Mouse (Mus musculus) midbrain, postnatal 0 days (tissue): ENCODE measurements around the gene Slf2. TPM values are rescaled to one million over a fixed set of nuclear protein-coding genes. Genes with fewer than 3 reads are reported as not detected.

Source experiments
- ATAC-seq: fragments of 200-750 bp; cut with Nextera tagmentation; 2 replicates; pipeline ENCODE4 v1.8.0; 2017; ENCODE audit warnings: moderate number of reproducible peaks, mild to moderate bottlenecking, moderate TSS enrichment, moderate library complexity; ENCODE audit not compliant: low FRiP score
- DNase-seq: peaks from one replicate; pipeline ENCODE4 v3.0.0-alpha.2; 2015; ENCODE audit warnings: low spot score
- H3K27ac ChIP-seq: fragments of 300-500 bp; sonication (generic); 2 replicates; pipeline ENCODE4 v1.5.1; 2014; ENCODE audit warnings: low read depth, mild to moderate bottlenecking, low read length, mixed read lengths
- H3K27me3 ChIP-seq: fragments of 300-500 bp; sonication (generic); 2 replicates; pipeline ENCODE4 v1.6.1; 2014; ENCODE audit warnings: low read length, control low read depth, mixed read lengths; ENCODE audit not compliant: insufficient read depth
- H3K36me3 ChIP-seq: fragments of 300-500 bp; sonication (generic); 2 replicates; pipeline ENCODE4 v1.6.1; 2014; ENCODE audit warnings: low read length, control low read depth, mixed read lengths; ENCODE audit not compliant: insufficient read depth
- H3K4me1 ChIP-seq: fragments of 300-500 bp; sonication (generic); 2 replicates; pipeline ENCODE4 v1.6.1; 2014; ENCODE audit warnings: mild to moderate bottlenecking, control low read depth, antibody characterized with exemption, low read length, mixed read lengths; ENCODE audit not compliant: insufficient read depth
- H3K4me2 ChIP-seq: fragments of 300-500 bp; sonication (generic); 2 replicates; pipeline ENCODE4 v1.6.1; 2014; ENCODE audit warnings: low read depth, mild to moderate bottlenecking, low read length, mixed read lengths; ENCODE audit not compliant: poor library complexity, severe bottlenecking
- H3K4me3 ChIP-seq: fragments of 300-500 bp; sonication (generic); 2 replicates; pipeline ENCODE4 v1.5.1; 2014; ENCODE audit warnings: low read depth, mild to moderate bottlenecking, low read length, moderate library complexity
- H3K9ac ChIP-seq: fragments of 300-500 bp; sonication (generic); replicated peaks from 2 replicates; pipeline ENCODE4 v1.6.1; 2014; ENCODE audit warnings: mild to moderate bottlenecking, low read length, moderate library complexity, mixed read lengths; ENCODE audit not compliant: poor library complexity, severe bottlenecking
- H3K9me3 ChIP-seq: fragments of 300-500 bp; sonication (generic); 2 replicates; pipeline ENCODE4 v1.6.1; 2016; ENCODE audit warnings: low read length, control low read depth
- CTCF ChIP-seq: IDR thresholded peaks from 2 replicates; pipeline ENCODE4 v1.5.1; 2016; ENCODE audit warnings: antibody characterized with exemption, mild to moderate bottlenecking
- WGBS: fragments of 180-500 bp; shearing (Covaris S2); extraction: QIAGEN DNeasy Blood & Tissue Kit; methylation state at CpG from one replicate; pipeline ENCODE4 v1.1.7; 2014; 5-methylcytosine and 5-hydroxymethylcytosine counted together
- polyA plus RNA-seq: library from polyadenylated mRNA; unstranded; fragments of >200 nt; fragmentation: Nextera tagmentation; extraction: Ambion mirVana; gene quantifications from 2 replicates; pipeline ENCODE4 v1.2.1, GENCODE M21; 2015
- total RNA-seq: library from RNA; depleted of rRNA; stranded (reverse); fragments of >200 nt; gene quantifications from 2 replicates; pipeline ENCODE4 v1.2.3, GENCODE M21; 2014

Gene Slf2
- total and polyA plus RNA-seq, 2 experiments from 2014 or later: 22.6 to 26.8 TPM

DNA sequence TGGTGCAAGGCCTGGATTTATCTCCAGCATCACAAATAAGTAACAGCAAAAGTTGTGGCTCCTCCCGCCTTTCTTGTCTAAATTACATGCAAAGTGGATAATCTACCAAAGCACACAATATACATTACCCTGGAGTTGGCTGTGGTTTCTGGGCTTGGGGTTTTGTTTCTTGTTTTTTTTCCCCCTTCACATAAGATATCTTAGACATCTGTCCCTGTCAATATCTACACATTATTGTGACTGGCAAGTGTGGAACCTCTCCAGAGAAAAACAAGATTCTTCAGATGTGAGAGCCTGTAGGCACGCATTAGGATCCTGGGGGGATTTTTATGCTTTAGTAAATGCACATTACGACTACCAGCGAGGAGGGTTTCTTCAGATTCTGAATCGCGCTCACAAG is 12.8 kb upstream of the Slf2 start:
- H3K4me3 ChIP-seq: no peak overlapping the region
- H3K9me3 ChIP-seq: no peaks in the 10 kb centered on the region
- H3K9ac ChIP-seq: no peak overlapping the region
- no peaks in the 10 kb centered on the region for H3K27me3 ChIP-seq
- H3K27ac ChIP-seq: no peak overlapping the region
- WGBS: 80% methylated on average over 6 of the region's 6 CpGs
- H3K4me1 ChIP-seq: no peaks in the 10 kb centered on the region
- ATAC-seq (no peak), DNase-seq (no peak)
- H3K36me3 ChIP-seq: no peaks in the 10 kb centered on the region
- H3K4me2 ChIP-seq: no peak overlapping the region
- TF ChIP-seq CTCF: no peak

DNA sequence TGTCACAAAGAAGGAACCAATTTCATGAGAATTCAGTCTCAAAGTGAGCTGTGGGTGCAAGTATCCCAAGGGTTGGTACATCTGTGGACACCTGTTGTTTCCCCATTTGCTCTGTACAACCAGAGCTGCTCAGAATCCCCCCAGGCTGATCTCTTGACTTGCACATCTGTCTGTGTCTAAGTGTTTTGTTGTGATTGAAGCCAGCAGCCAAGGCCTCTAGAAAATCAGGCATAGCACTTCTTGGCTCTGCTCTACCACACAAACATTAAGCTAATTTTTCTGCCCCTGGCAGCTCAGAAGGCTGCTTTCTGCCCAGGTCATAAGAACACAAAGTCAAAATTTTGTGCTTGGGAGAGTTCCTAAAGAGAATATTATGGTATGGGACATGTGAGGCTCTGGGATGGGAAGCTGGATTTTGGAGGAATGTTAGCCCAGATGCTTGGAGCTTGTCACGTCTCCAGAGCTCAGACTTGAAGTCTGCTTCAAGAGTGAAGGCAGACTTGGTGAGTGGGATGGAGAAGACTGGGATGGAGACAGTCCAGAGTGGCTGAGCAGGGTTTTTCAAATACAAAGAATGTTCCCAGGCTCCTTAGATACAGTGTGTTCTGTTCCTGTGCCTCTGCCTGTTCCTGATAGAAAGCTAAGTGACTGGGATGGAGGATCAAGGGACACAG is 9.3 kb upstream of the Slf2 start:
- H3K27me3 ChIP-seq: no peaks in the 10 kb centered on the region
- no peaks in the 10 kb centered on the region for H3K9me3 ChIP-seq
- H3K9ac ChIP-seq: no peak overlapping the region
- no peak overlapping the region for H3K27ac ChIP-seq
- H3K36me3 ChIP-seq: no peaks in the 10 kb centered on the region
- DNase-seq (no peak), ATAC-seq (no peak)
- H3K4me2 ChIP-seq: no peak overlapping the region
- H3K4me3 ChIP-seq: no peak overlapping the region
- H3K4me1 ChIP-seq: no peaks in the 10 kb centered on the region
- WGBS: 88% methylated on average over 1 of the region's 1 CpGs
- no peak for TF ChIP-seq CTCF

DNA sequence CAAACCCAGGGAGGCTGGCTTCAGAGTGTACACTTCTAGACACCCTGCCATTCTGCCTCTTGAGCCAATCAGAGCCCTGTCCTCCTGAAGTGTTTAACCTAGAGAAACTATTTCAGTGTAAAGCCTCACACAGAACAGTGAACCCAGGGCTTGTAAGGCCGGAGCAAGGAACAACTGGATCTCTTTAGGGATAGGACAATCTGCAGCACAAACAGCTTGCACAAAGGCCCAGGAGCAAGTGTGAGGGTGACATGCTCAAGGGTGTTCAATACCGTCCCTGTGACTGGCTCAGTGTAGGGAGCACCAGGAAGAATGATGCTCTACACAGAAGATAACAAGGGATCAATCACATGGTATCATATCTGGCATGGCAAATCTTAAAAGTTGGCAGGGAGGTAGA is 8.4 kb upstream of the Slf2 start:
- no peaks in the 10 kb centered on the region for H3K27me3 ChIP-seq
- H3K9ac ChIP-seq: no peak overlapping the region
- DNase-seq (no peak), ATAC-seq (no peak)
- 75% methylated on average over 2 of the region's 2 CpGs for whole genome bisulfite sequencing
- no peaks in the 10 kb centered on the region for H3K4me1 ChIP-seq
- no peaks in the 10 kb centered on the region for H3K9me3 ChIP-seq
- no peak overlapping the region for H3K27ac ChIP-seq
- TF ChIP-seq CTCF: no peak
- H3K4me2 ChIP-seq: no peak overlapping the region
- no peak overlapping the region for H3K4me3 ChIP-seq
- no peaks in the 10 kb centered on the region for H3K36me3 ChIP-seq

DNA sequence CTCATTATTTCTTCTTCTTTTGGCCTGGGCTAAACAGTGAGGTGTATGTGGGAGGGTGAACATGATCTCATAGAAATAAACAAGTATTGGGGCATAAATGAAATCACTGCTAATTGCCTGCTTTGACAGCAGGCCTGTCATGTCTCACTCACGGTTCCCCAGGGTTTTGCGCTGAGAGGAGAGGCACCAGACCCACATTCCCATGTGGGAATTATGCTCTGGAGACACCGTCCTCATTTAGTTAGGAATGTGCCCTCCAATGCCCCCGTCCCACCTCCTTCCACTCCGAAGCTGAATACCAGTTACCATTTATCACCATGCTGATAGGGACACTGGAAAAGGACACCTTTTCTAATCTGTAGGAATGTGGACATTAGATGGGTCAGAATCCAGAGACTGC is 6.3 kb upstream of the Slf2 start:
- Histone ChIP-seq H3K4me2 (no peak overlapping the region), H3K9ac (no peak overlapping the region), H3K4me3 (no peak overlapping the region), H3K9me3 (no peaks in the 10 kb centered on the region), H3K27ac (no peak overlapping the region), H3K36me3 (no peaks in the 10 kb centered on the region), H3K4me1 (no peaks in the 10 kb centered on the region), H3K27me3 (no peaks in the 10 kb centered on the region)
- ATAC-seq: no peak
- 82% methylated on average over 5 of the region's 5 CpGs for WGBS
- TF ChIP-seq CTCF: no peak
- DNase-seq: no peak

DNA sequence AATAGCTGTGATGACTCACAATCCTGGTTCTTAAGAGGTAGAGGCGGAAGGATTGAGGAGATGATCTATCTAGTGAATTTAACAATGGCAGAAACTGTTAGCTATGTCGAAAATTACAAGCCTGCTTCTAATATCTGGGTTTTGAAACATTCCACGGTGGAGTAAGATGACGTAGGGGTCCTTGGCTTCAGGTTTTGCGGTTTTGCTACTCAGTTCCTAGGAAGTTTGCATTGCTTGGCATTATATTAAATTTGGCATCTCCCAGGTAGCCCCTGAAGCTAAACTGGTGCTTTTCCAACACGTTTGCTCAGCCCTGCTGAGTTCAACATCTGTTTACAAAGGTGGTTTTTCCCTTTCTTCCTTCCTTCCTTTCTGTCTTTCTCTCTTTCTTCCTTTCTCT is 4.2 kb upstream of the Slf2 start:
- no peaks in the 10 kb centered on the region for H3K9me3 ChIP-seq
- DNase-seq (no peak), ATAC-seq (no peak)
- no peak overlapping the region for H3K9ac ChIP-seq
- no peak for TF ChIP-seq CTCF
- no peak overlapping the region for H3K27ac ChIP-seq
- H3K27me3 ChIP-seq: no peaks in the 10 kb centered on the region
- H3K4me3 ChIP-seq: no peak overlapping the region
- no peak overlapping the region for H3K4me2 ChIP-seq
- H3K36me3 ChIP-seq: no peaks in the 10 kb centered on the region
- no peaks in the 10 kb centered on the region for H3K4me1 ChIP-seq
- WGBS: 81% methylated on average over 6 of the region's 6 CpGs

DNA sequence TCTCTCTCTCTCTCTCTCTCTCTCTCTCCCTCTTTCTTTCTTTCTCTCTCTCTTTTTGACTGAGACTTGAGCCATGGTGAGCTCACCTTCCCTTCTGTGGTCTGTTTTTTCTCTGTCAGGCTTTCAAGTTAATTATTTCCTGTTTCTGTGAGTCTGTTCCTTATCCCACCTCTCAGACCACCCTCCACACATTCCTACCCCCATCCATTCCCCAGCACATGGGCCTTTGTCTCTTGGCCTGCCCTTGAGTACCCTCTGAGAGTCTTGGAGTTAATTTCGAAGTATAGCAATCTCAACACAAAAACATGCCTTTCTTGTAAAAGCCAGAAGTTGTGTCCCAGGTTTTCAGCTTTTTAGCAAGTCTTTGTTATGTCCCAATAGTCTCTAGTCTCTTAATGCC is 3.7 kb upstream of the Slf2 start:
- H3K4me2 ChIP-seq: no peak overlapping the region
- H3K27ac ChIP-seq: no peak overlapping the region
- DNase-seq (no peak), ATAC-seq (no peak)
- no peaks in the 10 kb centered on the region for H3K36me3 ChIP-seq
- H3K9ac ChIP-seq: no peak overlapping the region
- H3K4me1 ChIP-seq: peaks cover 3% of the 10 kb centered on the region; the same call in 1 of the 2 replicates
- H3K4me3 ChIP-seq: no peak overlapping the region
- H3K27me3 ChIP-seq: no peaks in the 10 kb centered on the region
- WGBS: 78% methylated on average over 1 of the region's 1 CpGs
- H3K9me3 ChIP-seq: no peaks in the 10 kb centered on the region
- no peak for TF ChIP-seq CTCF
